Mouse (Mus musculus) CH12.LX (cell line): ENCODE data around the gene Bcl6b. TPM values are rescaled to one million over a fixed set of nuclear protein-coding genes. Genes with fewer than 3 reads are reported as not detected.

Source experiments
- DNase-seq: peaks from one replicate; pipeline ENCODE4 v3.0.0-alpha.2; 2013; ENCODE audit errors: extremely low read depth
- H3K27ac ChIP-seq: 2 replicates; pipeline ENCODE4 v1.5.1; 2012; ENCODE audit warnings: low read depth, mild to moderate bottlenecking, control low read depth, moderate library complexity; ENCODE audit not compliant: insufficient read depth
- H3K27me3 ChIP-seq: replicated peaks from 2 replicates; pipeline ENCODE3; 2012; ENCODE audit warnings: inconsistent platforms
- H3K36me3 ChIP-seq, 2 experiments: replicated peaks in 1 of 2; 2 replicates each; pipeline versions ENCODE3 to v1.6.1; 2012; ENCODE audit warnings: inconsistent platforms in 1 of 2, low read length in 1 of 2, mild to moderate bottlenecking in 1 of 2, mixed read lengths in 1 of 2, moderate library complexity in 1 of 2; ENCODE audit not compliant: control insufficient read depth in 1 of 2, insufficient read depth in 1 of 2
- H3K4me1 ChIP-seq, 2 experiments: 2 replicates each; pipeline ENCODE4 v1.6.1; 2012; ENCODE audit warnings: inconsistent platforms in 1 of 2, moderate library complexity in 1 of 2; ENCODE audit not compliant: insufficient read depth in 2 of 2, control insufficient read depth in 1 of 2
- H3K4me2 ChIP-seq: 2 replicates; pipeline ENCODE4 v1.6.1; 2012; ENCODE audit warnings: low read depth, mild to moderate bottlenecking, control low read depth; ENCODE audit not compliant: poor library complexity, insufficient read depth, severe bottlenecking
- H3K4me3 ChIP-seq, 3 experiments: fragments of 150-350 bp in 1 of 3; sonication (generic) in 1 of 3; replicated peaks in 1 of 3; 2 replicates each; pipeline versions ENCODE3 to v1.5.1; 2011 to 2012; ENCODE audit warnings: low read depth in 2 of 3, low read length in 2 of 3, mild to moderate bottlenecking in 2 of 3, moderate library complexity in 2 of 3, control low read depth in 1 of 3, improper control_type of control experiment in 1 of 3, inconsistent platforms in 1 of 3, mixed read lengths in 1 of 3; ENCODE audit not compliant: poor library complexity in 1 of 3
- H3K79me2 ChIP-seq: replicated peaks from 2 replicates; pipeline ENCODE4 v1.6.1; 2012; ENCODE audit warnings: mild to moderate bottlenecking, moderate library complexity; ENCODE audit not compliant: control insufficient read depth, poor library complexity, insufficient read depth, severe bottlenecking; ENCODE audit errors: extremely low read depth
- H3K9ac ChIP-seq: 2 replicates; pipeline ENCODE4 v1.6.1; 2012; ENCODE audit warnings: low read depth, mild to moderate bottlenecking, control low read depth, moderate library complexity; ENCODE audit not compliant: insufficient read depth
- H3K9me3 ChIP-seq: replicated peaks from 2 replicates; pipeline ENCODE3; 2012; ENCODE audit warnings: low read length, inconsistent platforms, mixed read lengths
- BHLHE40 ChIP-seq: IDR thresholded peaks from 2 replicates; pipeline ENCODE4 v1.6.1; 2011; ENCODE audit warnings: mild to moderate bottlenecking, low read depth, low read length, improper control_type of control experiment
- CHD1 ChIP-seq: IDR thresholded peaks from 2 replicates; pipeline ENCODE4 v1.6.1; 2012; ENCODE audit warnings: low read depth, low read length, improper control_type of control experiment, inconsistent platforms
- CHD2 ChIP-seq: IDR thresholded peaks from 2 replicates; pipeline ENCODE4 v1.6.1; 2011; ENCODE audit warnings: low read length, improper control_type of control experiment
- ELF1 ChIP-seq: IDR thresholded peaks from 2 replicates; pipeline ENCODE4 v1.6.1; 2014; ENCODE audit warnings: low read depth, mild to moderate bottlenecking, inconsistent platforms, low read length, improper control_type of control experiment
- EP300 ChIP-seq: IDR thresholded peaks from 2 replicates; pipeline ENCODE4 v1.6.1; 2011; ENCODE audit warnings: low read length, improper control_type of control experiment
- HCFC1 ChIP-seq: IDR thresholded peaks from 2 replicates; pipeline ENCODE4 v1.6.1; 2012; ENCODE audit warnings: low read depth, mild to moderate bottlenecking, inconsistent platforms, low read length, improper control_type of control experiment
- JUND ChIP-seq: conservative IDR thresholded peaks from 2 replicates; pipeline ENCODE4 v1.6.1; 2011; ENCODE audit warnings: low read depth, low read length, improper control_type of control experiment
- MAX ChIP-seq: IDR thresholded peaks from 2 replicates; pipeline ENCODE4 v1.6.1; 2011; ENCODE audit warnings: low read length, improper control_type of control experiment
- MYC ChIP-seq: IDR thresholded peaks from 2 replicates; pipeline ENCODE4 v1.6.1; 2011; ENCODE audit warnings: low read depth, mild to moderate bottlenecking, improper control_type of control experiment, low read length
- NELFE ChIP-seq: IDR thresholded peaks from 2 replicates; pipeline ENCODE4 v1.6.1; 2011; ENCODE audit warnings: low read depth, low read length, improper control_type of control experiment
- NRF1 ChIP-seq: IDR thresholded peaks from 2 replicates; pipeline ENCODE4 v1.6.1; 2014; ENCODE audit warnings: low read depth, mild to moderate bottlenecking, inconsistent platforms, low read length, improper control_type of control experiment, moderate library complexity
- POLR2A ChIP-seq: IDR thresholded peaks from 2 replicates; pipeline ENCODE4 v1.6.1; 2011; ENCODE audit warnings: low read depth, mild to moderate bottlenecking, improper control_type of control experiment, low read length
- RCOR1 ChIP-seq: conservative IDR thresholded peaks from 2 replicates; pipeline ENCODE4 v1.6.1; 2012; ENCODE audit warnings: low read depth, mild to moderate bottlenecking, inconsistent platforms, low read length, improper control_type of control experiment
- USF1 ChIP-seq: IDR thresholded peaks from 2 replicates; pipeline ENCODE4 v1.6.1; 2014; ENCODE audit warnings: low read depth, mild to moderate bottlenecking, inconsistent platforms, low read length, improper control_type of control experiment
- USF2 ChIP-seq: conservative IDR thresholded peaks from 2 replicates; pipeline ENCODE4 v1.6.1; 2011; ENCODE audit warnings: low read depth, low read length, improper control_type of control experiment
- ZMIZ1 ChIP-seq: IDR thresholded peaks from 2 replicates; pipeline ENCODE4 v1.6.1; 2012; ENCODE audit warnings: low read depth, mild to moderate bottlenecking, inconsistent platforms, low read length, improper control_type of control experiment
- ZNF384 ChIP-seq: IDR thresholded peaks from 2 replicates; pipeline ENCODE4 v1.6.1; 2012; ENCODE audit warnings: low read depth, low read length, improper control_type of control experiment, inconsistent platforms
- dilution Hi-C: fragments of 300-500 bp; cut with MboI; formaldehyde crosslinking; loops from 2 replicates; pipeline ENCODE4 v1.14.3; 2020; ENCODE audit warnings: low sequenced_read_pairs; ENCODE audit not compliant: extremely low pct_unique_long_range_greater_than_20kb, extremely low pct_ligation_motif_present
- in situ Hi-C: fragments of 300-500 bp; cut with MboI; formaldehyde crosslinking; loops from 3 replicates; pipeline ENCODE4 v1.14.3; 2019; ENCODE audit warnings: low sequenced_read_pairs, low pct_ligation_motif_present, low pct_unique_long_range_greater_than_20kb, mixed read lengths
- polyA plus RNA-seq: library from polyadenylated mRNA; unstranded; fragments of >175 nt; gene quantifications from 2 replicates; pipeline ENCODE4 v1.2.1, GENCODE M21; 2012; ENCODE audit warnings: low read depth; ENCODE audit not compliant: insufficient read length
- total RNA-seq, 2 experiments: library from RNA; depleted of rRNA; stranded (reverse); fragments of 300-350 nt in 1 of 2; fragments of >200 nt in 1 of 2; gene quantifications; 2 replicates each; pipeline ENCODE4 v1.2.3; 2012 to 2014

The Bcl6b gene
- total and polyA plus RNA-seq, 3 experiments = 0.54 to 1.7 (median 0.71) TPM

DNA sequence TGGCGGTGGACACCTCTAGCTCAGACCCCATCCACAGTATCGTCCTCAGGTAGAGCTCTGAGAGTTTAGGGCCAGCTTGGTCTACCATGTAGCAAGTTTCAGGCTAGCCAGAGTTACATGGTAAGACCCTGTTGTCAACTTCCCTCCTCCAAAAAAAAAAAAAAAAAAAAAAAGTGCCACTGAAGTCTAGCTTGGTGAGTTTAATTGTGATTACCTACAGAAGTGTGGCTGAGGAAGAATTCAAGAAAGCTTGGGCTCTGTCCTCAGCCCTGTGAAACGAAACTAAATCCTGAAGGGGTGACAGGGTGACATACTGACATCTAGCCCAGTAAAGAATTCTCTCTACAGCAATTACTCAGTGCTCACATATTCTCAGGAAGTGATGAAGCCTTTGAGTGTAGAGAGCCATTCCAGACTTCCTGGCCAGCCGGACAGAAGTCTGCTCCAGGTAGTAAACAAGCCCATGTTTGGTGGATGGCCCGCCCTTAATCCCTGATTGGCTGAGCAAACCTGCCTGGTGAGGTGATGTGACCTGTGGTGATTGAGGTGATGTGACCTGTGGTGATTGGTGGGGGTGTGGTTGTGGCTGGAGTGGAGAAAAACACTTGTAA, 20.7 kb downstream of the Bcl6b start:
- in situ Hi-C loops = no loop called here
- Histone ChIP-seq H3K79me2 (no peaks in the 10 kb centered on the region), H3K27ac (no peak overlapping the region), H3K9me3 (no peaks in the 10 kb centered on the region), H3K4me1 (no peaks in the 10 kb centered on the region), H3K27me3 (peaks cover 26% of the 10 kb centered on the region), H3K4me3 (no peak overlapping the region), H3K9ac (no peak overlapping the region), H3K36me3 (no peaks in the 10 kb centered on the region), H3K4me2 (0 out of 2 replicates have a peak overlapping the region, but pooled peaks have one; percentile 8)
- no peak for DNase-seq
- TF ChIP-seq CHD2 (no peak), ZNF384 (peak; percentile 56; the same call in 1 of the 2 replicates)
- dilution Hi-C loops = no loop called here

DNA sequence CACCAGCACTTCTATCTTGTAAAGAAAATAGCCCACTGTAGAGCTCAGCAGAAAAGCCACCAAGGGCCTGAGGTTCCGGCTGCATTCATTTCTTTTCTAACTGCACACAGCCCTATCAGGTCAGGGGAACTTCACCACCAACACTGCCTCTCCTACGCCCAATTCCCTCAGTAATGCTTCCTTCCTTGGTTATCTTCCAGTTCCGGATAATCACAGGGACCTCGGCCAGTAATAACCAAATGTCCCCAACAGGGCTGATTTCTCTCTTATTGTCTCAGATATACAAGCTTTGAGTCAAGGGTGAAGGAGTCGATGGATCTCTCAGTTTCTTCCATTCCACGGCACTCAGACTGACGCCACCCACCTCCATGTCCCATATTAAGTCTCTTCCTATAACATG, 22.3 kb downstream of the Bcl6b start:
- Histone ChIP-seq H3K79me2 (no peaks in the 10 kb centered on the region), H3K4me1 (peaks cover under 1 to 1% of the 10 kb centered on the region in 2 experiments; a peak in 1 of 4 replicates), H3K36me3 (no peaks in the 10 kb centered on the region), H3K4me2 (no peak overlapping the region), H3K9ac (no peak overlapping the region), H3K4me3 (no peak overlapping the region), H3K27me3 (peaks cover 36% of the 10 kb centered on the region), H3K9me3 (no peaks in the 10 kb centered on the region), H3K27ac (no peak overlapping the region)
- TF ChIP-seq CHD2 (no peak), BHLHE40 (no peak), USF1 (no peak)
- in situ Hi-C loops (no loop called here), dilution Hi-C loops (no loop called here)
- no peak for DNase-seq

DNA sequence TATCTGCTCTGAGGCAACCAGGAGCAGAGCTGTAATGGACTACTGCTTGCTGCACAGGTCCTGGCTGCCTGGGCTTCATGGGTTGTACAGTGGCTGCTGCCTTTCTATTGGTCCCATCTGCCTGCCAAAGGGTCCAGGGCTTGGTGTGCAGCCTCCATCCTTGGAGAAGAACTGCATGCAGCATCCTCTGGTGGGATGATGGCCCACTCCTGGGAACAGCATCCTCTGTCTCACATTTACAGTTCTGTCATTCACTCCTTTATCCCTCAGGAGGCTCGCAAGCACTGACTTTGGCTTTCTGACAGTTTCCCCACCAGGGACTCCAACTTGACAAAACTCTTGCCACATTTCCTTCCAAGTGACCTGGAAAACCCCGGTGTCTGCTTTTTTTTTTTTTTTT, 22.8 kb downstream of the Bcl6b start:
- no peak overlapping the region for H3K4me3 ChIP-seq
- DNase-seq = no peak
- H3K27ac ChIP-seq = no peak overlapping the region
- dilution Hi-C loops = no loop called here
- in situ Hi-C loops = no loop called here
- no peaks in the 10 kb centered on the region for H3K79me2 ChIP-seq
- H3K9me3 ChIP-seq = no peaks in the 10 kb centered on the region
- H3K4me1 ChIP-seq = peaks cover 3 to 5% of the 10 kb centered on the region in 2 experiments; a peak in 1 of 4 replicates
- TF ChIP-seq JUND = no peak
- no peak for TF ChIP-seq MYC
- TF ChIP-seq MAX = no peak
- no peak for TF ChIP-seq RCOR1
- no peak for TF ChIP-seq NELFE
- no peak for TF ChIP-seq USF2
- no peak for TF ChIP-seq EP300
- no peak for TF ChIP-seq CHD1
- TF ChIP-seq NRF1 = no peak
- no peak for TF ChIP-seq ELF1
- TF ChIP-seq ZMIZ1 = no peak
- TF ChIP-seq HCFC1 = no peak
- no peak for TF ChIP-seq POLR2A
- no peak overlapping the region for H3K9ac ChIP-seq
- peaks cover 36% of the 10 kb centered on the region for H3K27me3 ChIP-seq
- no peaks in the 10 kb centered on the region for H3K36me3 ChIP-seq
- H3K4me2 ChIP-seq = no peak overlapping the region
